Mouse (Mus musculus): ENCODE data around the gene Drd3.
A peak's percentile ranks its signal among the peaks of the same experiment; 100 is the strongest.

Drd3 gene

GRCm38 (mm10) chr16:43753751-43754150 is at the start of gene Drd3:
Drd3 (plus strand) TSS chr16:43754026.
- DNase-seq, result no peak

- no peak for DNase-seq
These were observed 45.3 kb upstream of the Drd3 start for GRCm38 (mm10) chr16:43708335-43709061.

- peak; percentile 7 for DNase-seq
These were observed 44.8 kb upstream of the Drd3 start for GRCm38 (mm10) chr16:43709062-43709413.

GRCm38 (mm10) chr16:43709432-43710133 is 44.2 kb upstream of the Drd3 start:
- DNase-seq, result no peak

GRCm38 (mm10) chr16:43710134-43710475 is 43.7 kb upstream of the Drd3 start:
- no peak for DNase-seq

GRCm38 (mm10) chr16:43710651-43711050 is 43.2 kb upstream of the Drd3 start:
- no peak for DNase-seq

GRCm38 (mm10) chr16:43711361-43711760 is 42.5 kb upstream of the Drd3 start:
- DNase-seq, result no peak

- no peak for DNase-seq
These were observed 29.4 kb upstream of the Drd3 start for GRCm38 (mm10) chr16:43724444-43724843.

GRCm38 (mm10) chr16:43729506-43730221 is 24.2 kb upstream of the Drd3 start:
- no peak for DNase-seq

GRCm38 (mm10) chr16:43730281-43730680 is 23.5 kb upstream of the Drd3 start:
- no peak for DNase-seq

GRCm38 (mm10) chr16:43732496-43732895 is 21.3 kb upstream of the Drd3 start:
- no peak for DNase-seq

GRCm38 (mm10) chr16:43732900-43733299 is 20.9 kb upstream of the Drd3 start:
- DNase-seq, result no peak

- DNase-seq, result no peak
These were observed 15.9 kb upstream of the Drd3 start for GRCm38 (mm10) chr16:43737933-43738332.

- no peak for DNase-seq
These were observed 12.9 kb upstream of the Drd3 start for GRCm38 (mm10) chr16:43740936-43741335.

GRCm38 (mm10) chr16:43748424-43748823 is 5.4 kb upstream of the Drd3 start:
- DNase-seq, result no peak

- no peak for DNase-seq
These were observed 926 bp upstream of the Drd3 start for GRCm38 (mm10) chr16:43752900-43753299.

- DNase-seq, result no peak
These were observed 18.5 kb downstream of the Drd3 start for GRCm38 (mm10) chr16:43772358-43772757.

GRCm38 (mm10) chr16:43772766-43773165 is 18.9 kb downstream of the Drd3 start:
- no peak for DNase-seq

- DNase-seq, result no peak
These were observed 19.7 kb downstream of the Drd3 start for GRCm38 (mm10) chr16:43773506-43773905.

GRCm38 (mm10) chr16:43776886-43777285 is 23.1 kb downstream of the Drd3 start:
- no peak for DNase-seq

GRCm38 (mm10) chr16:43799541-43799940 is 45.7 kb downstream of the Drd3 start:
- no peak for DNase-seq

GRCm38 (mm10) chr16:43800119-43800721 is 46.4 kb downstream of the Drd3 start:
- no peak for DNase-seq

GRCm38 (mm10) chr16:43801137-43801536 is 47.3 kb downstream of the Drd3 start:
- no peak for DNase-seq
